In the genomic region with DNA sequence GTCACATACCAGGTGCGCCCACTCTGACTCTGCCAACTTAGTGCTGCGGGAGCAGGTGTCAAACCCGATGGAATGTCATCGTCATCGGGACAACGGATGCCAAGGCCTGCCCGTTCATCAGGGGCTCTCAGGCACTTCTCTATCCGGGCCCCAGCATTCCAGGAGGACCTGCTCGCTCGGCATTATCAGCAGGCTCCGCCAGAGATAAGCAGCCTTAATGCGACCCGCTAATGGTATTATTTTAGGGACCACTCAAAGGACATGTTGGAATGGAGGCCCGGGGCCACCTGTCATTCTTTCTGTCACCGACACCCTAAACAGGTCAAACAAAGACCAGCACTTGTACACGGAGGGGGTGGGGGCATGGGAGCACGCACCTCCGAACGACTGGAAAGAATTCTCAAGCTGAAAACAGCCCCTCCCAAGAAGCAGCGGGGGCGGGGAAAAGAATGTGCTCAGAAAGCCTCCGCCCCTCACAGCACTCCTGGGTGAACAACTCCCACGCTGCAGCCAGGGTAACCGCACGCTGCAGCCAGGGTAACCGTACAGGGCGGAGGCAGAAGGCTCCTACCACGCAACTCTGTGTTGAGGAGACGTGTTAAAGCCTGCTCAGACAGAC, we compare ENCODE assay signal across 9 mouse cellular contexts.
DNase-seq lines count a peak whose midpoint lies in the region; ATAC-seq lines count a peak whose summit lies in the region.
"Had no signal": no experiment of that assay in that cellular context is flagged by ENCODE, and none has a peak within 500 bp of the region (broad histone marks: within the 10 kb centered on the region; RNA-seq: fewer than 3 reads in every experiment).

No protein-coding gene starts in this region.

- DNase-seq in retina, postnatal 1 day: peak; percentile 60
- no peak for DNase-seq in retina, embryonic 14.5 days (ENCODE audit: low spot score)
- DNase-seq in frontal cortex, postnatal 36 days (ENCODE audit: low spot score in 2 of 2): peak; percentile 71 to 72
- peak; percentile 32 for DNase-seq in induced T-regulatory cell, adult 2 months (ENCODE audit: low read depth)
- peak; percentile 31 to 88 for DNase-seq in left cerebral cortex, postnatal 10 days (ENCODE audit: extremely low spot score in 1 of 2, low spot score in 2 of 2)
- DNase-seq in testis, postnatal 10 days (ENCODE audit: low spot score): peak; percentile 87
- DNase-seq in cerebellum, adult 8-10 months: no peak

- intact Hi-C loops in left cerebral cortex, postnatal 10 days (cut with DNase I): no loop called here

- no peaks in the 10 kb centered on the region for H3K9me3 ChIP-seq in midbrain, embryonic 12.5 days

- H3K36me3 ChIP-seq in midbrain, embryonic 12.5 days: no peaks in the 10 kb centered on the region

- H3K4me3 ChIP-seq in midbrain, embryonic 12.5 days: no peak overlapping the region

- H3K4me1 ChIP-seq in midbrain, embryonic 12.5 days: peaks cover 11% of the 10 kb centered on the region
- H3K4me1 ChIP-seq: megakaryocyte, embryonic 14.5 days had no signal

- no peak overlapping the region for H3K9ac ChIP-seq in midbrain, embryonic 12.5 days (replicated peaks)

- 43% methylated on average over 29 of the region's 29 CpGs for WGBS in midbrain, embryonic 12.5 days

- no peak overlapping the region for H3K27ac ChIP-seq in midbrain, embryonic 12.5 days (replicated peaks)

- no peak for ATAC-seq in midbrain, embryonic 12.5 days (ENCODE audit: low FRiP score, low read depth)

- H3K4me2 ChIP-seq in midbrain, embryonic 12.5 days (replicated peaks): peak overlapping the region; percentile 32

- 0 out of 2 replicates have a peak, but pooled peaks cover 15% of the 10 kb centered on the region for H3K27me3 ChIP-seq in midbrain, embryonic 12.5 days

Comparison
In these comparisons a context has a peak if more than half of its experiments do, and no peak if none do; other contexts are left out.
1. DNase-seq: peak in retina, postnatal 1 day (single experiment), frontal cortex, postnatal 36 days (2 of 2), induced T-regulatory cell, adult 2 months (single experiment), left cerebral cortex, postnatal 10 days (2 of 2) and testis, postnatal 10 days (single experiment); none in retina, embryonic 14.5 days (single experiment) and cerebellum, adult 8-10 months (single experiment).